Mouse (Mus musculus) CD4-positive, CD25-positive, alpha-beta regulatory T cell, adult 2 months (primary cell): ENCODE data around the gene Gnl1.
A peak's percentile ranks its signal among the peaks of the same experiment; 100 is the strongest.
"Not testable (repeated sequence)": the region's sequence is repeated elsewhere in the genome, so short reads cannot be mapped to it uniquely, and the experiment has no call there.

Experiments
- DNase-seq: peaks from one replicate; pipeline ENCODE4 v3.0.0-alpha.2; 2012; ENCODE audit warnings: low read depth, low spot score

The Gnl1 gene

GRCm38 (mm10) chr17:35979401-35980362, at the start of gene Gnl1, which contains the start of gene Prr3:
Gnl1 (plus strand) TSS chr17:35979851.
Prr3 (minus strand) TSS chr17:35980236.
- peak; percentile 93 for DNase-seq

- DNase-seq, result no peak
Measured at GRCm38 (mm10) chr17:35930627-35931026, 49.0 kb upstream of the Gnl1 start.

- DNase-seq, result no peak
Measured at GRCm38 (mm10) chr17:35932608-35933007, 47.0 kb upstream of the Gnl1 start.

GRCm38 (mm10) chr17:35935763-35936162, 43.9 kb upstream of the Gnl1 start:
- DNase-seq, result not testable (repeated sequence)

- peak; percentile 90 for DNase-seq
Measured at GRCm38 (mm10) chr17:35937700-35938348, 41.8 kb upstream of the Gnl1 start.

- DNase-seq, result no peak
Measured at GRCm38 (mm10) chr17:35939108-35939507, 40.5 kb upstream of the Gnl1 start.

GRCm38 (mm10) chr17:35939941-35940340, 39.7 kb upstream of the Gnl1 start:
- DNase-seq, result no peak

- not testable (repeated sequence) for DNase-seq
Measured at GRCm38 (mm10) chr17:35950946-35951345, 28.7 kb upstream of the Gnl1 start.

GRCm38 (mm10) chr17:35952559-35952958, 27.1 kb upstream of the Gnl1 start:
- DNase-seq, result not testable (repeated sequence)

GRCm38 (mm10) chr17:35954665-35955064, 25.0 kb upstream of the Gnl1 start:
- no peak for DNase-seq

GRCm38 (mm10) chr17:35958533-35959223, 21.0 kb upstream of the Gnl1 start:
- no peak for DNase-seq

GRCm38 (mm10) chr17:35963279-35963678, 16.4 kb upstream of the Gnl1 start:
- no peak for DNase-seq

- no peak for DNase-seq
Measured at GRCm38 (mm10) chr17:35967621-35968020, 12.0 kb upstream of the Gnl1 start.

GRCm38 (mm10) chr17:35969418-35970389, 9.9 kb upstream of the Gnl1 start, which contains the start of gene Abcf1:
Abcf1 (minus strand) TSS chr17:35969761.
- peak; percentile 99 for DNase-seq

- DNase-seq, result peak; percentile 62
Measured at GRCm38 (mm10) chr17:35972131-35972530, 7.5 kb upstream of the Gnl1 start.

GRCm38 (mm10) chr17:35978811-35979400, 745 bp upstream of the Gnl1 start:
- DNase-seq, result no peak

- DNase-seq, result no peak
Measured at GRCm38 (mm10) chr17:35980363-35980754, 708 bp downstream of the Gnl1 start.

- DNase-seq, result no peak
Measured at GRCm38 (mm10) chr17:35981776-35982175, 2.1 kb downstream of the Gnl1 start.

- DNase-seq, result no peak
Measured at GRCm38 (mm10) chr17:35991781-35992180, 12.1 kb downstream of the Gnl1 start.

- peak; percentile 94 for DNase-seq
Measured at GRCm38 (mm10) chr17:35993675-35994074, 14.0 kb downstream of the Gnl1 start.
